In the genomic region with DNA sequence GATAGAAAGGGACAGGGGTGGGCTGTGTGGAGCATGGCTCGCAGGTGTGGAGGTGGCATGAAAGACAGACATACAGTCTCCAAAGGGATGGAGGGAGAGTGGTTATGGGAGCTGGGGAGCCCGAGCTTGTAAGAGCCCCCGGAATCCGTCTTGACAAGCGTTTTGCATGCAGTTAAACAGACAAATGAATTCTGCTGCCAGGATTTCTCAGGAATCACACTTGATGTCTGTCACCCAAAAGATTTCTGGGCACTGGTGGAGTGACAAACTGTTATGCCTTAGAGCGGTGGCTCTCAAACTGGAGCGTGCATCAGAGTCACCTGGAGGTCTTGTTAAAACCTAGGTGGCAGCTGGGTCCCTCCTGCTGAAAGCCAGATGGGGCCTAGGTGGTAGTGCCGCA, we compare ENCODE assay signal across 22 mouse cellular contexts. TPM values are rescaled to one million over a fixed set of nuclear protein-coding genes. Genes with fewer than 3 reads are reported as not detected.
DNase-seq lines count a peak whose midpoint lies in the region; ATAC-seq and TF ChIP-seq lines count a peak whose summit lies in the region.
"Had no signal": no experiment of that assay in that cellular context is flagged by ENCODE, and none has a peak within 500 bp of the region (broad histone marks: within the 10 kb centered on the region; RNA-seq: fewer than 3 reads in every experiment).

No protein-coding gene starts in this region.

- H3K4me2 ChIP-seq in forebrain, embryonic 15.5 days (replicated peaks) = no peak overlapping the region
- H3K4me2 ChIP-seq in forebrain, postnatal 0 days (ENCODE audit: low read depth) = no peak overlapping the region
- H3K4me2 ChIP-seq in midbrain, embryonic 14.5 days (ENCODE audit: low read length) = no peak overlapping the region
- H3K4me2 ChIP-seq in intestine, postnatal 0 days (replicated peaks; ENCODE audit: low read depth) = no peak overlapping the region
- H3K4me2 ChIP-seq: embryonic facial prominence, embryonic 12.5 days; forebrain, embryonic 12.5 days had no signal

- no peak for TF ChIP-seq CTCF in forebrain, postnatal 0 days (IDR thresholded peaks at IDR 0.05; ENCODE audit: low read depth)
- no peak for TF ChIP-seq CTCF in intestine, postnatal 0 days (IDR thresholded peaks at IDR 0.05; ENCODE audit: low read depth)

- no peaks in the 10 kb centered on the region for H3K9me3 ChIP-seq in forebrain, embryonic 15.5 days
- H3K9me3 ChIP-seq in forebrain, postnatal 0 days (ENCODE audit: low read length) = no peaks in the 10 kb centered on the region
- H3K9me3 ChIP-seq in midbrain, embryonic 14.5 days (ENCODE audit: control insufficient read depth, low read length) = no peaks in the 10 kb centered on the region
- H3K9me3 ChIP-seq in midbrain, embryonic 10.5 days (replicated peaks) = no peaks in the 10 kb centered on the region
- H3K9me3 ChIP-seq in intestine, postnatal 0 days (ENCODE audit: control insufficient read depth) = no peaks in the 10 kb centered on the region
- H3K9me3 ChIP-seq: embryonic facial prominence, embryonic 10.5 days; embryonic facial prominence, embryonic 12.5 days; forebrain, embryonic 12.5 days had no signal

- H3K27ac ChIP-seq in forebrain, embryonic 15.5 days (replicated peaks) = peak overlapping the region; percentile 65; the same call in 1 of the 2 replicates
- H3K27ac ChIP-seq in forebrain, postnatal 0 days (ENCODE audit: low read depth, low read length) = no peak overlapping the region; the same call in 1 of the 2 replicates
- 0 out of 2 replicates have a peak overlapping the region, but pooled peaks have one; percentile 14 for H3K27ac ChIP-seq in midbrain, embryonic 14.5 days (replicated peaks; ENCODE audit: low read depth, low read length)
- no peak overlapping the region for H3K27ac ChIP-seq in midbrain, embryonic 10.5 days (replicated peaks)
- H3K27ac ChIP-seq in intestine, postnatal 0 days (ENCODE audit: low read depth, low read length) = no peak overlapping the region
- H3K27ac ChIP-seq: embryonic facial prominence, embryonic 10.5 days; embryonic facial prominence, embryonic 12.5 days; forebrain, embryonic 12.5 days had no signal

- peaks cover 41% of the 10 kb centered on the region for H3K4me1 ChIP-seq in forebrain, embryonic 15.5 days
- H3K4me1 ChIP-seq in forebrain, postnatal 0 days (ENCODE audit: insufficient read depth) = peaks cover 20% of the 10 kb centered on the region; the same call in 1 of the 2 replicates
- H3K4me1 ChIP-seq in midbrain, embryonic 14.5 days (ENCODE audit: control insufficient read depth, insufficient read depth, low read length) = peaks cover 9% of the 10 kb centered on the region
- no peaks in the 10 kb centered on the region for H3K4me1 ChIP-seq in midbrain, embryonic 10.5 days
- H3K4me1 ChIP-seq in intestine, postnatal 0 days (replicated peaks; ENCODE audit: control insufficient read depth, insufficient read depth, low read length) = no peaks in the 10 kb centered on the region
- H3K4me1 ChIP-seq: embryonic facial prominence, embryonic 12.5 days had no signal

- WGBS in forebrain, embryonic 15.5 days = 56% methylated on average over 8 of the region's 8 CpGs
- WGBS in forebrain, postnatal 0 days = 48% methylated on average over 8 of the region's 8 CpGs
- WGBS in midbrain, embryonic 14.5 days = 79% methylated on average over 8 of the region's 8 CpGs
- 94% methylated on average over 8 of the region's 8 CpGs for WGBS in midbrain, embryonic 10.5 days
- WGBS in intestine, postnatal 0 days = 95% methylated on average over 8 of the region's 8 CpGs

- no peak for DNase-seq in forebrain, postnatal 0 days
- DNase-seq in midbrain, embryonic 14.5 days = no peak
- DNase-seq in midbrain, embryonic 10.5 days (ENCODE audit: low spot score) = no peak
- DNase-seq: adrenal gland, adult 2 months; adrenal gland, postnatal 10 days; adrenal gland, postnatal 25 days; cerebellum, adult 11-12 months; cerebellum, adult 2 months; cerebellum, adult 9-10 months; cerebellum, postnatal 10 days; cerebellum, postnatal 25 days had no signal

- no peaks in the 10 kb centered on the region for H3K27me3 ChIP-seq in forebrain, embryonic 15.5 days
- no peaks in the 10 kb centered on the region for H3K27me3 ChIP-seq in forebrain, postnatal 0 days (ENCODE audit: insufficient read depth, low read length)
- H3K27me3 ChIP-seq in midbrain, embryonic 14.5 days (ENCODE audit: control insufficient read depth, insufficient read depth, low read length) = no peaks in the 10 kb centered on the region
- H3K27me3 ChIP-seq in midbrain, embryonic 10.5 days (ENCODE audit: low read depth, poor library complexity, severe bottlenecking) = no peaks in the 10 kb centered on the region
- H3K27me3 ChIP-seq in intestine, postnatal 0 days (replicated peaks; ENCODE audit: control insufficient read depth, insufficient read depth, low read length) = no peaks in the 10 kb centered on the region
- H3K27me3 ChIP-seq: embryonic facial prominence, embryonic 12.5 days; forebrain, embryonic 12.5 days had no signal

- H3K9ac ChIP-seq in forebrain, embryonic 15.5 days (replicated peaks) = no peak overlapping the region
- no peak overlapping the region for H3K9ac ChIP-seq in forebrain, postnatal 0 days
- no peak overlapping the region for H3K9ac ChIP-seq in midbrain, embryonic 14.5 days (replicated peaks; ENCODE audit: low read length)
- no peak overlapping the region for H3K9ac ChIP-seq in intestine, postnatal 0 days (ENCODE audit: low read depth, low read length)
- H3K9ac ChIP-seq: embryonic facial prominence, embryonic 12.5 days; forebrain, embryonic 12.5 days had no signal

- ATAC-seq in forebrain, embryonic 15.5 days (replicated peaks) = no peak
- no peak for ATAC-seq in forebrain, postnatal 0 days
- ATAC-seq in midbrain, embryonic 14.5 days (ENCODE audit: low FRiP score, low TSS enrichment) = no peak
- no peak for ATAC-seq in intestine, postnatal 0 days

- H3K36me3 ChIP-seq in forebrain, embryonic 15.5 days = no peaks in the 10 kb centered on the region
- no peaks in the 10 kb centered on the region for H3K36me3 ChIP-seq in forebrain, postnatal 0 days (ENCODE audit: insufficient read depth)
- H3K36me3 ChIP-seq in midbrain, embryonic 14.5 days (ENCODE audit: control insufficient read depth, insufficient read depth, low read length) = no peaks in the 10 kb centered on the region
- H3K36me3 ChIP-seq in midbrain, embryonic 10.5 days = no peaks in the 10 kb centered on the region
- H3K36me3 ChIP-seq in intestine, postnatal 0 days (ENCODE audit: control insufficient read depth, insufficient read depth) = no peaks in the 10 kb centered on the region
- H3K36me3 ChIP-seq: embryonic facial prominence, embryonic 10.5 days; embryonic facial prominence, embryonic 12.5 days; forebrain, embryonic 12.5 days had no signal

- no peak overlapping the region for H3K4me3 ChIP-seq in forebrain, embryonic 15.5 days
- no peak overlapping the region for H3K4me3 ChIP-seq in forebrain, postnatal 0 days (ENCODE audit: low read depth, low read length)
- no peak overlapping the region for H3K4me3 ChIP-seq in midbrain, embryonic 14.5 days (replicated peaks; ENCODE audit: low read depth, low read length)
- H3K4me3 ChIP-seq in midbrain, embryonic 10.5 days = no peak overlapping the region
- H3K4me3 ChIP-seq in intestine, postnatal 0 days (ENCODE audit: low read depth, low read length) = no peak overlapping the region
- H3K4me3 ChIP-seq: embryonic facial prominence, embryonic 10.5 days; embryonic facial prominence, embryonic 12.5 days; forebrain, embryonic 12.5 days had no signal

RNA-seq across cellular contexts. Expression of gene Gm11011, which starts 10.4 kb away (rescaled TPM):
- polyA plus RNA-seq in forebrain, embryonic 15.5 days (2015; fragmentation: Nextera tagmentation; extraction: Ambion mirVana) = not detected in 2 replicates
- not detected in 2 replicates for total RNA-seq in forebrain, postnatal 0 days (2014; rRNA removed)
- polyA plus RNA-seq in forebrain, postnatal 0 days (2015; fragmentation: Nextera tagmentation; extraction: Ambion mirVana) = not detected in 2 replicates
- not detected in 2 replicates for polyA plus RNA-seq in midbrain, embryonic 14.5 days (2014; fragmentation: Nextera tagmentation; extraction: Ambion mirVana)
- polyA plus RNA-seq in midbrain, embryonic 10.5 days (2016; fragmentation: Nextera tagmentation; extraction: Ambion mirVana) = not detected in 2 replicates
- not detected in 2 replicates for polyA plus RNA-seq in intestine, postnatal 0 days (2015; fragmentation: Nextera tagmentation; extraction: Ambion mirVana)
- total RNA-seq: adrenal gland, adult 2 months; adrenal gland, postnatal 10 days; adrenal gland, postnatal 25 days; adrenal gland, postnatal 4 days; ES-E14; MEL had no signal
- polyA plus RNA-seq: adrenal gland, adult 2 months; C2C12; cerebellum, adult 2 months; cortical plate, adult 2 months; embryonic facial prominence, embryonic 10.5 days; embryonic facial prominence, embryonic 12.5 days; embryonic facial prominence, embryonic 14.5 days; forebrain, embryonic 12.5 days had no signal

RNA-seq across cellular contexts. Expression of gene Tshz2, which starts 34.8 kb away (rescaled TPM):
- polyA plus RNA-seq in forebrain, embryonic 15.5 days (2015; fragmentation: Nextera tagmentation; extraction: Ambion mirVana) = 9.0 and 9.4 TPM in 2 replicates
- 26.1 and 29.2 TPM in 2 replicates for total RNA-seq in forebrain, postnatal 0 days (2014; rRNA removed)
- polyA plus RNA-seq in forebrain, postnatal 0 days (2015; fragmentation: Nextera tagmentation; extraction: Ambion mirVana) = 8.8 and 19.7 TPM in 2 replicates
- 13.0 and 13.3 TPM in 2 replicates for polyA plus RNA-seq in midbrain, embryonic 14.5 days (2014; fragmentation: Nextera tagmentation; extraction: Ambion mirVana)
- 1.2 and 1.7 TPM in 2 replicates for polyA plus RNA-seq in midbrain, embryonic 10.5 days (2016; fragmentation: Nextera tagmentation; extraction: Ambion mirVana)
- 6.3 and 6.6 TPM in 2 replicates for polyA plus RNA-seq in intestine, postnatal 0 days (2015; fragmentation: Nextera tagmentation; extraction: Ambion mirVana)
- total RNA-seq: MEL had no signal
- polyA plus RNA-seq: C2C12 had no signal

Comparison
In these comparisons a context has a peak if more than half of its experiments do, and no peak if none do; other contexts are left out.
1. H3K27ac ChIP-seq: peak in forebrain, embryonic 15.5 days (single experiment) and midbrain, embryonic 14.5 days (single experiment); none in forebrain, postnatal 0 days (single experiment), midbrain, embryonic 10.5 days (single experiment) and intestine, postnatal 0 days (single experiment).